Mouse (Mus musculus): Measurements from ENCODE around the gene Atp5e. TPM values are rescaled to one million over a fixed set of nuclear protein-coding genes. Genes with fewer than 3 reads are reported as not detected.

Gene Atp5e
- polyA plus RNA-seq (2014; fragmentation: Illumina TruSeq; extraction: RNeasy Lipid Tissue Mini Kit (QIAGEN cat#74804); ENCODE audit: low read depth, low replicate concordance): 445 TPM

GRCm38 (mm10) chr2:174463789-174464523 lies at the start of gene Atp5e:
Gene Atp5e (minus strand): TSS chr2:174464105.

GRCm38 (mm10) chr2:174472818-174473549 lies 9.1 kb upstream of the Atp5e start, which contains the start of gene Prelid3b:
Gene Prelid3b (minus strand): TSS chr2:174473081.

GRCm38 (mm10) chr2:174450353-174450752 lies 13.6 kb downstream of the Atp5e start, which contains the start of gene Tubb1:
Gene Tubb1 (plus strand): TSS chr2:174450695.

GRCm38 (mm10) chr2:174438737-174439449 lies 25.0 kb downstream of the Atp5e start, which contains the start of gene Ctsz:
Gene Ctsz (minus strand): TSS chr2:174439039.

GRCm38 (mm10) chr2:174415731-174416310 lies 48.1 kb downstream of the Atp5e start, which contains the start of gene Nelfcd:
Gene Nelfcd (plus strand): TSS chr2:174415804.

Other genes with a start within 250 kb of the Atp5e start
- 964 TPM for gene Gnas, start 179.8 kb downstream of the Atp5e start, polyA plus RNA-seq (2014; fragmentation: Illumina TruSeq; extraction: RNeasy Lipid Tissue Mini Kit (QIAGEN cat#74804); ENCODE audit: low read depth, low replicate concordance)
- gene Gm20721, start 117.4 kb downstream of the Atp5e start, polyA plus RNA-seq (2014; fragmentation: Illumina TruSeq; extraction: RNeasy Lipid Tissue Mini Kit (QIAGEN cat#74804); ENCODE audit: low read depth, low replicate concordance): not detected
- gene Nelfcd, start 48.3 kb downstream of the Atp5e start, polyA plus RNA-seq (2014; fragmentation: Illumina TruSeq; extraction: RNeasy Lipid Tissue Mini Kit (QIAGEN cat#74804); ENCODE audit: low read depth, low replicate concordance): 25.2 TPM
- gene Ctsz, start 25.1 kb downstream of the Atp5e start, polyA plus RNA-seq (2014; fragmentation: Illumina TruSeq; extraction: RNeasy Lipid Tissue Mini Kit (QIAGEN cat#74804); ENCODE audit: low read depth, low replicate concordance): 88.1 TPM
- not detected for gene Tubb1, start 13.4 kb downstream of the Atp5e start, polyA plus RNA-seq (2014; fragmentation: Illumina TruSeq; extraction: RNeasy Lipid Tissue Mini Kit (QIAGEN cat#74804); ENCODE audit: low read depth, low replicate concordance)
- 48.9 TPM for gene Prelid3b, start 9.0 kb upstream of the Atp5e start, polyA plus RNA-seq (2014; fragmentation: Illumina TruSeq; extraction: RNeasy Lipid Tissue Mini Kit (QIAGEN cat#74804); ENCODE audit: low read depth, low replicate concordance)
- gene Zfp831, start 179.4 kb upstream of the Atp5e start, polyA plus RNA-seq (2014; fragmentation: Illumina TruSeq; extraction: RNeasy Lipid Tissue Mini Kit (QIAGEN cat#74804); ENCODE audit: low read depth, low replicate concordance): 0.12 TPM